Mouse (Mus musculus) cerebellum, postnatal 4 days (tissue): ENCODE measurements at regions not wholly inside any gene's neighbourhood (a gene's known extent, or its start where the extent isn't known, plus 50 kb on each side); places are given as distances from the start of the nearest gene placed in this dataset.
A peak's percentile ranks its signal among the peaks of the same experiment; 100 is the strongest.

ENCODE experiments used
- DNase-seq, 2 experiments: peaks; one replicate each; pipeline ENCODE4 v3.0.0; 2022; ENCODE audit warnings: low spot score in 2 of 2, mixed read lengths in 1 of 2

GRCm38 (mm10) chr11:23996250-23996649 lies 78.6 kb downstream of the A830031A19Rik start:
- DNase-seq = no peak

- no peak for DNase-seq
These were observed 80.7 kb downstream of the A830031A19Rik start for GRCm38 (mm10) chr11:23994160-23994559.

- no peak for DNase-seq
These were observed 87.1 kb downstream of the A830031A19Rik start for GRCm38 (mm10) chr11:23987532-23988450.

GRCm38 (mm10) chr11:23985231-23985630 lies 89.6 kb downstream of the A830031A19Rik start:
- DNase-seq = no peak

- peak; percentile 70 to 79 for DNase-seq
These were observed 84.3 kb upstream of the Papolg start for GRCm38 (mm10) chr11:23979332-23979731.

GRCm38 (mm10) chr11:23978300-23978699 lies 83.2 kb upstream of the Papolg start:
- no peak for DNase-seq

GRCm38 (mm10) chr11:23977096-23977495 lies 82.0 kb upstream of the Papolg start:
- DNase-seq = no peak

GRCm38 (mm10) chr11:23954323-23954722 lies 59.3 kb upstream of the Papolg start:
- no peak for DNase-seq

- no peak for DNase-seq
These were observed 50.9 kb upstream of the Papolg start for GRCm38 (mm10) chr11:23945966-23946365.
